Mouse (Mus musculus) cortical plate, adult 2 months (tissue): Measurements from ENCODE around the gene Mad1l1.

Experiments
- CTCF ChIP-seq: fragments of 200-500 bp; IDR thresholded peaks from 2 replicates; pipeline ENCODE4 v1.5.1; 2011; ENCODE audit warnings: mild to moderate bottlenecking, control low read depth, low read length; ENCODE audit not compliant: insufficient read depth; ENCODE audit errors: extremely low read depth
- POLR2A ChIP-seq: fragments of 200-500 bp; IDR thresholded peaks from 2 replicates; pipeline ENCODE4 v1.6.1; 2011; ENCODE audit warnings: mild to moderate bottlenecking, low read length, control low read depth; ENCODE audit not compliant: insufficient read depth; ENCODE audit errors: extremely low read depth

DNA sequence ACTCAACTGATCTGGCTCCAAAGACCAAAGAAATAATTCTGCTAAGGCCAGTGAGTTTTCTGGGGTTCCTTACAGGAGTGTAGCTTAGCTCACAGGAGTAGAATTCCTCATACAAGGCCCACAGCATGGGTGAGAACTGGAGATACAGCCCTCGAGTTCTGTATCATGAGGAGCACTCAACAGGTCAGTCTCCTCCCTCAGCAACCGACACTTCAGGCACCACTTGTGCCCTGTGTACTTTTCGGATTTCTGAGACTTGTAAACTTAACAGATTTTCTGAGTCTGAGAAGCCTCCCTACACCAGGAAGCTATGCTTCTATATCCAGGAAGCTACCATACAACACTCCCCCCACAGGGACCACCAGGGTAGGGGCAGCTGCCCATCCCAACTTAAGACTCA, 18.5 kb upstream of the Mad1l1 start:
- TF ChIP-seq POLR2A (no peak), CTCF (no peak)
